Mouse (Mus musculus) mammary gland, adult 2 months (tissue): ENCODE results near the gene Iqsec3. TPM values are rescaled to one million over a fixed set of nuclear protein-coding genes. Genes with fewer than 3 reads are reported as not detected.

ENCODE experiments used
- polyA plus RNA-seq: library from polyadenylated mRNA; depleted of rRNA; stranded (reverse); fragments of >200 nt; gene quantifications from 2 replicates; pipeline ENCODE4 v1.2.3, GENCODE M21; 2012; ENCODE audit warnings: low replicate concordance; rRNA removed

Iqsec3 gene
- polyA plus RNA-seq: 0.54 and 0.66 TPM in 2 replicates

DNA sequence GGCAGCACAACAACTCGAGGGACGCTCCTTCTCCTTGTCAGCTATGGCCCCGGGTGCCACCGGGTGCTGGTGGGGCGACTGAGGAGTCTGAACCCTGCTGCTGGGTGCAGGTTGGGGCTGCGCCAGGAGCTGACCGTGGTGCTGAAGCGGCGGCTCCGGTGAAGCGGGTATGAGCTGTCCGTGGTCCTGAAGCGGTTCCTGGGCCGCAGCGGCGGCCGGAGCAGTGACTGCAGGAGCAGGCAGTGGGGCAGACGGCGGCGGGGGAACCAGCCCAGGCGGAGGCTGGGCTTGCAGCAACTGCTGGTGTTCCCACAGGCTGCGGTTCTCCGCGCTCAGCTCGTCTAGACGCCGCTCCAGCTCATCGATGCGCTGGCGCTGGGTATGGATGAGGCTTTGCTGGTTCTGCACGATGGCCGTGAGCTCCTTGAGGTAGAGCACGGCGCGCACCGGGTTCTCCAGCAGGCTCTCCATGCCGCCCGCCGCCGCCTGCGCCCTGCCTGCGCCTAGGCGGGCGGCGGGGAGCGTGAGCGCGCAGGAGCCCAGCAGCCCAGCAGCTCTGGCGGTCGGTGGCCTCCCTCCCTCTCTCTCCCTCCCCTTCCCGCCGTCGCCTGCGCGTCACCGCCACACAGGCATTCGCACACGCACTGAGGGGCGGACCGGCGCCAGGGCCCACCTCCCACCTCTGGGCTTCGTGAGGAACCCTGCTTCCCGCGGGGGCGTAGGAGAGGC is at the start of gene Iqsec3:
Gene Iqsec3 (minus strand): TSS at position 586 of the 729 bp plus-strand sequence.

DNA sequence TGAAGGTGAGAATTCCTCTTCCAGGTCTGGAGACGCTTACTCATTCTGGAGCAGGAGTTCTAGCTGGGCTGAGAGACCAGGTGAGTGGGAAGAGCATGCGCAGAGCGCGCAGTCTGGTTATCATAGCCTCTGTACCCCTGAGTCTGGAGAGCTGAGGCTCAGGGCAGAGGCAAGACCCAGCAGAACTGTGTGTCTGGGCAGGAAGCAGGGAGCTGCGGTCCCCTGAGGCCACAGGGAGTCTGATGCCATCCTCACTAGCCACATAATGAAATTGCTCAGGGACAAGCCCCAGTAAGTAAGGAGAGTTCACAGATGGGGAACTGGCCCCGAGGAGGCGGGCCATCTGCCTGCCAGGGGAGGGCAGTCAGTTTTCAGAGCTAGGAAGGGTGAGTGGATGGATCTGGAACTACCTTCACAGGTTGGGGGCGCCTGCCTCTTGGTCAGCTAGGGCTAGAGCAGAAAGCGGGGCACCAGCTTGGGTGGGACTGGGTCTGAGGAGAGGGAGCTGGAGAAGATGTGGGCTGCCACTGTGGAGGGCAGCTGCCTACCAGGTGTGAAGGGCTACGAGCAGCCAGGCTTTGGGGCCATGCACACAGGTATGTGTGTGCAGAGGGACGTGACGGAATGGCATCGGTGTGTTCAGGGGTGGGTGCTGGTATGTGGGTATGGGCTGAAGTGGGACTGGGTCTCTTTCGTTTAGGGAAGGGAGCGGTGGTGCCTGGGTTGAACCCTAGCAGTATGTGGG is 130.3 kb downstream of the Iqsec3 start, which contains the start of gene Slc6a12:
Gene Slc6a12 (plus strand): TSS at position 51 of the 745 bp plus-strand sequence.

Other genes with a start within 250 kb of the Iqsec3 start
- gene Usp18, start 227.8 kb downstream of the Iqsec3 start, polyA plus RNA-seq: 12.2 and 17.8 TPM in 2 replicates
- gene Slc6a13, start 173.5 kb downstream of the Iqsec3 start, polyA plus RNA-seq: 3.2 and 5.3 TPM in 2 replicates
- gene Slc6a12, start 130.6 kb downstream of the Iqsec3 start, polyA plus RNA-seq: 1.9 and 3.5 TPM in 2 replicates
- 0.02 and 0.04 TPM in 2 replicates for gene A2m, start 161.7 kb upstream of the Iqsec3 start, polyA plus RNA-seq